Mouse (Mus musculus): ENCODE results near the gene Edn1. TPM values are rescaled to one million over a fixed set of nuclear protein-coding genes. Genes with fewer than 3 reads are reported as not detected.

Gene Edn1
- polyA plus RNA-seq, 1 experiment from 2014 or later, result 1.6 TPM

Other genes starting within 250 kb of the Edn1 start
- 14.9 and 15.9 TPM in 2 replicates for gene Hivep1, start 249.5 kb upstream of the Edn1 start, polyA plus RNA-seq (2016; fragmentation: Nextera tagmentation; extraction: Ambion mirVana)

Measured in embryonic facial prominence, embryonic 12.5 days (tissue).